Mouse (Mus musculus): Measurements from ENCODE around the gene Fam83b. TPM values are rescaled to one million over a fixed set of nuclear protein-coding genes. Genes with fewer than 3 reads are reported as not detected.

Gene Fam83b
- 3.1 and 4.3 TPM in 2 replicates for polyA plus RNA-seq (2015; fragmentation: Nextera tagmentation; extraction: Ambion mirVana)

GRCm38 (mm10) chr9:76566515-76567280 is at the start of gene Fam83b:
Fam83b (minus strand) TSS chr9:76567116.

Other genes starting within 250 kb of the Fam83b start
- gene Hcrtr2, start 243.3 kb downstream of the Fam83b start, polyA plus RNA-seq (2015; fragmentation: Nextera tagmentation; extraction: Ambion mirVana): 0.10 TPM in 1 of 2 replicates, not detected in the other